Mouse (Mus musculus) T-cell, adult 66 days (primary cell): ENCODE results near the gene Emsy. TPM values are rescaled to one million over a fixed set of nuclear protein-coding genes. Genes with fewer than 3 reads are reported as not detected.

Experiments used
- total RNA-seq, 2 experiments: library from RNA; stranded (reverse); gene quantifications; 3 replicates in 1 of 2; 4 replicates in 1 of 2; pipeline ENCODE4 v1.2.4; 2023

The Emsy gene
- total RNA-seq = 100 to 1,000 TPM in 1 of 2 experiments, 10 to 100 TPM in 1; 95.3 to 101 TPM

DNA sequence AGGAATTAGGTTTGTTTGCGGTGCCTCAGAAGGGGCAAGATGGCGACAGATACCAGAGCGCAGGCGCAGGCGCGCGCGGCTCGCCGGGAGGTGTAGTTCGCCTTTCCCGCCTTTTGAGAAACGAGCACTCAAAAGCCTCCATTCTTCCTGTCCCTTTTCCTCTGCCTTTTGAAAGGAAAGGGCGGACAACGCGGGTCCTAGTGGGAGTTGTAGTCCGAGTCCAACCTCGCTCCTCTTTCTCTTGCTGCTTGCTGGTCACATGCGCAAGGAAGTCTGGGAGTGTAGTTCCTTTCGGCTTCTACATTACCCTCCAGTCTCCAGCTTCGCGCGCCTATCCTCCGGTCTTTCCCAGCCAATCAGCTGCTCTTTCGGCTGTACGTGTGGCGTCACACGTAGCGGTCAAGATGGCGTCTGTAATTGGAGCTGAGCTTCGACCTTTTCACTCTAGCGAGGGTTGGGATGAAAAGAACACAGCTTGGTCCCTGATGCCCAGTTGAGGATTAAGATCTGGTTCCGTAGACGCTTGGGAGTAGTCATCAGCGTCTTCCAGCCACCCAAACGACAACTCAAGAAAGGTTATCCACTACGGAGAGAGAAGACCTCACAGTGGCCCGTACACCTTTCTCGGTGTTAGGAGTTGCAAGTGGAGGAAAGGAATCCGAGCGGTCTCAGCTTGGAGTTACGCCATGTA, at the start of gene Emsy:
Gene Emsy (minus strand): TSS at position 253 of the 691 bp plus-strand sequence.

DNA sequence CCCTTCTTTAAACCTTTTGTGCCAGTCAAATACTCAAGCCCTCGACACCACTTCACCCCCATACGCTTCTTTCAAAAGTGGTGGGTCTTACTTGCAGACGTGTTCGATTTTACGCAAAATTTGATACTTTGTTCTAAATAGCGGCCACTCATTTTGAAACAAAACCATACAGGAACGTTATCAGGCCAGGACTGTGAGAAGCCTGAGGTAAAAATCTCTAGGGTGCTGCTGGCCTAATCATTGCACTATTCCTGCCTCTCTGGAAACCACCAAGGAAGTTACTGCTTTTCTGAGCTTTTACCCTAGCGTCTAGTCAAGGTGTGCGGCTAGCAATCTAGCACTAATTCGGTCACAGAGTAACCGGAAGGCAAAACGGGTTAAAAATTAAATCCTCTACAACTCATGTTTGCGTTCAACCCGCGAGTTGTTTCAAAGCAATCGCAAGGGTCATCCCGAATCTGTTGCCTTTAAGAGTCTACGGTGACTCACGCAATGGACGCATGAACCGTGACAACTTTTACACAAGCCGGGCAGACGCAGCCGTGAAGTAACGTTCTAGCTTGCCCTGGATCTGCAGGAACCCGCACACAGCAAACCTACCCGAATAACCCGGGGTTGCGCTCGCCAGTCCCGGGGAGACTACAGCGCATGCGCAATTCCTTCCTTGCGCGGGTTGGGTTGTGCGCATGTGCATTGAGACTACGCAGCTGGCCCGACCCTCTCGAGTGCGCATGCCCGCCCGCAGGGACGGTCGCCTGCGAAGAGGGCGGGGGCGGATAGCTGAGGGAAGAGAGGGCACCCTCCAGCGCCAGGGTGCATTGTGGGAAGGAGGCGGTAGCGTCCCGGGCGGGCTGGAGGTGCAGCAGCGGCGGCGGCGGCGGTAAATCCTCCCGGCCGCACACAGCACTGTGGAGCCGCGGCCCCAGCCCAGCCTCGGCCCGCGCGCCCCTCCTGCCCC, 46.0 kb upstream of the Emsy start, which contains the start of gene Thap12:
Gene Thap12 (plus strand): TSS at position 821 of the 958 bp plus-strand sequence.

Other genes with a start within 250 kb of the Emsy start
- gene Gucy2d, start 216.4 kb downstream of the Emsy start, total RNA-seq = not detected
- 1 to 10 TPM; 8.7 to 9.6 TPM for gene Lrrc32, start 167.5 kb downstream of the Emsy start, total RNA-seq
- 10 to 100 TPM; 55.1 to 57.0 TPM for gene Thap12, start 46.3 kb upstream of the Emsy start, total RNA-seq
- not detected for gene Wnt11, start 178.3 kb upstream of the Emsy start, total RNA-seq